Mouse (Mus musculus) intestine, embryonic 15.5 days (tissue): Measurements from ENCODE around the gene Senp8. TPM values are rescaled to one million over a fixed set of nuclear protein-coding genes. Genes with fewer than 3 reads are reported as not detected.

Experiments
- ATAC-seq: fragments of 200-750 bp; cut with Nextera tagmentation; 2 replicates; pipeline ENCODE4 v1.8.0; 2017; ENCODE audit warnings: moderate TSS enrichment, moderate library complexity
- H3K27ac ChIP-seq: fragments of 300-500 bp; sonication (generic); 2 replicates; pipeline ENCODE4 v1.5.1; 2015; ENCODE audit warnings: mild to moderate bottlenecking, inconsistent platforms
- H3K27me3 ChIP-seq: fragments of 300-500 bp; sonication (generic); replicated peaks from 2 replicates; pipeline ENCODE4 v1.6.1; 2015; ENCODE audit warnings: inconsistent platforms
- H3K36me3 ChIP-seq: fragments of 300-500 bp; sonication (generic); 2 replicates; pipeline ENCODE4 v1.6.1; 2015; ENCODE audit warnings: inconsistent platforms
- H3K4me1 ChIP-seq: fragments of 300-500 bp; sonication (generic); replicated peaks from 2 replicates; pipeline ENCODE4 v1.6.1; 2015; ENCODE audit warnings: inconsistent platforms
- H3K4me2 ChIP-seq: fragments of 300-500 bp; sonication (generic); replicated peaks from 2 replicates; pipeline ENCODE4 v1.6.1; 2015; ENCODE audit warnings: mild to moderate bottlenecking, inconsistent platforms
- H3K4me3 ChIP-seq: fragments of 300-500 bp; sonication (generic); replicated peaks from 2 replicates; pipeline ENCODE4 v1.5.1; 2015; ENCODE audit warnings: inconsistent platforms
- H3K9ac ChIP-seq: fragments of 300-500 bp; sonication (generic); 2 replicates; pipeline ENCODE4 v1.6.1; 2015; ENCODE audit warnings: inconsistent platforms
- H3K9me3 ChIP-seq: fragments of 300-500 bp; sonication (generic); 2 replicates; pipeline ENCODE4 v1.6.1; 2016; ENCODE audit warnings: inconsistent platforms
- WGBS: fragments of 180-500 bp; shearing (Covaris S2); methylation state at CpG from one replicate; pipeline ENCODE4 v1.1.7; 2015; 5-methylcytosine and 5-hydroxymethylcytosine counted together
- polyA plus RNA-seq: library from polyadenylated mRNA; unstranded; fragments of >200 nt; fragmentation: Nextera tagmentation; extraction: Ambion mirVana; gene quantifications from 2 replicates; pipeline ENCODE4 v1.2.1, GENCODE M21; 2015

Senp8 gene
- polyA plus RNA-seq, 1 experiment from 2014 or later: 12.0 TPM

DNA sequence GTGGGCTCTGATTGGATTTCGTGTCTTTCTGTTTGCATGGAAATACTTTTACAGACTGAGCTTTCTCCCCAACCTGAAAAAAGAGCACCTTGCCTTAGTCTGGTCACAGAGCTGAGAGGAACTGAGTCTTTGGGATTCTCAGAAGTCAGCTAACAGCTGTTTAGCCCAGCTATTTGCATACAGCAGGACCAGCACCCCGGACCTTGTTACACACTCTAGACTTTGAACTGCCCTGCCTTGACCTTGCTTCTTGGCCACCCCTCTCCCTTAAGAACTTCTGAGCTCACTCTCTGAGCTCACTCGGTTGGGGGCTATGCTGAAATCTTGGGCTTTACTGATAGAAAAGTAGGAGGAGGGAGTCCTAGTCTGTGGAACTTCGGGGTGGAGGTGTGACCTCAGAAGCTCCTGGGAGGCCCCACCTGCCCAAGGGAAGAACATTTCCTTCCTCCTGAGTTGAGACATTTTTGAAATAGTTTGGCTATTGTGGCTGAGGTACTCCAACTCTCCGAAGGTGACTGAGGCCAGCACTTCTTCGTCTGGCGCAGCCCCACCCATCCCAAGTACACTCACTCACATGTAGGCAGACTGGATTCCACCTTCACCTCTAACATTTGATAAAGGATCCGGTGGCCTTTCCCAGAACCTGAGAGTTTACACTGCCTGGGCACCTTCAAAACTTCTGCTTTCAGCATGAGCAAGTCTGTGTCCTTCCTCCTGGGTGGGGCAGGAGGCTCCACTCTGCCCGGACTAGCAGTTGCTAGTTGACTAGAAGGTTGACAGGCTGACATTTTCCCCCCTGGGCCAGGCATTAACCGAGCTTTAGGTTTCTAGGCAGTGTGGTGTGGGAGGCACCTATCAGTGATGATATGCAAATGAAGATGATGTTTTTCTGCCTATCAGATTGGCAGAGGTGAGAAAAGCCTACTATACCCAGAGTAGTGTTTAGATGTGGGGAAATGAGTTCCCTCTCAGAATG is 43.4 kb downstream of the Senp8 start:
- 0 out of 2 replicates have a peak, but pooled peaks have one; percentile 39 for ATAC-seq
- Histone ChIP-seq H3K4me2 (no peak overlapping the region), H3K4me3 (no peak overlapping the region), H3K4me1 (0 out of 2 replicates have a peak, but pooled peaks cover 7% of the 10 kb centered on the region), H3K27me3 (no peaks in the 10 kb centered on the region), H3K9me3 (no peaks in the 10 kb centered on the region), H3K27ac (no peak overlapping the region), H3K9ac (no peak overlapping the region), H3K36me3 (no peaks in the 10 kb centered on the region)
- WGBS: 48% methylated on average over 10 of the region's 10 CpGs

DNA sequence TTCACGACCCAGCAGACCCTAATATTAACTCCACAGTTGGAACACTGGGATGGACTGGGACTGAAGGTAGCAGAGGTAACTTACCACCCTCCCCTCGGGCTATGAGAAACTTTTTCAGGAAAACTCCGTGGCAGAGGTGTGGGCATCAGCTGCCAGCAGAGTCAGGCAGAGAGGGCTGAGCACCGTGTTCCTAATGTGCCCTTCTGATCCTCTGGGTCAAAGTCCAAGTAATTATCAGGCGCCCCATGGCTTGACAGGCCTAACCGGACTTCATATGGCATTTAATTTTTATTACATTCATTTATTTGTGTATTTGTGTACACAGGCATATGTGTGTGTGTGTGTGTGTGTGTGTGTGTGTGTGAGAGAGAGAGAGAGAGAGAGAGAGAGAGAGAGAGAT is 47.4 kb downstream of the Senp8 start:
- Histone ChIP-seq H3K4me1 (0 out of 2 replicates have a peak, but pooled peaks cover 7% of the 10 kb centered on the region), H3K9ac (no peak overlapping the region), H3K27me3 (no peaks in the 10 kb centered on the region), H3K9me3 (no peaks in the 10 kb centered on the region), H3K27ac (no peak overlapping the region), H3K4me3 (no peak overlapping the region), H3K36me3 (no peaks in the 10 kb centered on the region), H3K4me2 (no peak overlapping the region)
- ATAC-seq: peak; percentile 67; the same call in 1 of the 2 replicates
- 54% methylated on average over 6 of the region's 6 CpGs for WGBS

DNA sequence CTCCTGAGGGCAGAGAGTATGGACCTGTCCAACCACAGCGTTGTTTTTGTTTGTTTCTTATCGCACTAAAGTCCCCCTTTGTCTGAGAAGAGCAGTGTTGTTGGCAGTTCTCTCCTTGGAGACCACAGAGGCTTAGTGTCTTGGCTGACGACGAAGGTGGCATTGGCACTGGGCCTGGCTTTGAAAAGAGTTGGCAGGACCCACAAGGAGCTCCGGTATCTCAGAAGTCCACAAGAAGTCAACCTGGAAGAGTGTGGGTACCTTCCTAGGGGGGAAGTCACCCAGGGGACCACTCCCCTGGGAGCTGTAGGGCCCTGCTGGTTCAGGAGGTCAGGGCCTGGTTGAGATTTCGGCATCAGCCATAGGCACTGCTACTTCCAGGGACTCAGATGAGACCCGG is 49.4 kb downstream of the Senp8 start:
- Histone ChIP-seq H3K9ac (no peak overlapping the region), H3K4me2 (no peak overlapping the region), H3K9me3 (no peaks in the 10 kb centered on the region), H3K4me3 (no peak overlapping the region), H3K27ac (no peak overlapping the region), H3K27me3 (no peaks in the 10 kb centered on the region), H3K4me1 (0 out of 2 replicates have a peak, but pooled peaks cover 1% of the 10 kb centered on the region), H3K36me3 (no peaks in the 10 kb centered on the region)
- no peak for ATAC-seq
- 89% methylated on average over 7 of the region's 7 CpGs for WGBS

DNA sequence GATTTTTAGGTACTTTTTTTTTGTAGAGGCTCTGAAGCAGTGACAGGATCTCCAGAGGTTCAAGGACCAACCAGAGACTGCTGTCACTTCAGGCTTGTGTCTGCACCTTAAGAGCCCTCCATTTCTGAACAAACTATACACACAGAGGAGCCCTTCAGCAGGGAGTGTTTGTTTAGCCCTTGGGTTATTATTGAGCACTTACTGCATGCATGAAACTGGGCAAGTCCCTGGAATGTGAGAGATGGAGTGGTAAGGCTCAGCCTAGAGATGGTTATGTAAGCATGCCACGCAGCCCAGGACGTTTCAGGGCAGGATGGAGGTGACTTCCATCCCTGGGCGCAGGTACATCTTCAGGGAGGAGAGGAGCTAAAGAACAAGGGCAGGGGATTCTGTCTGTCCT is 54.1 kb downstream of the Senp8 start:
- no peak overlapping the region for H3K27ac ChIP-seq
- no peak overlapping the region for H3K4me2 ChIP-seq
- H3K4me1 ChIP-seq: peaks cover 26% of the 10 kb centered on the region
- H3K27me3 ChIP-seq: no peaks in the 10 kb centered on the region
- H3K4me3 ChIP-seq: no peak overlapping the region
- no peak for ATAC-seq
- WGBS: 74% methylated on average over 3 of the region's 3 CpGs
- no peaks in the 10 kb centered on the region for H3K9me3 ChIP-seq
- H3K36me3 ChIP-seq: no peaks in the 10 kb centered on the region
- H3K9ac ChIP-seq: no peak overlapping the region

DNA sequence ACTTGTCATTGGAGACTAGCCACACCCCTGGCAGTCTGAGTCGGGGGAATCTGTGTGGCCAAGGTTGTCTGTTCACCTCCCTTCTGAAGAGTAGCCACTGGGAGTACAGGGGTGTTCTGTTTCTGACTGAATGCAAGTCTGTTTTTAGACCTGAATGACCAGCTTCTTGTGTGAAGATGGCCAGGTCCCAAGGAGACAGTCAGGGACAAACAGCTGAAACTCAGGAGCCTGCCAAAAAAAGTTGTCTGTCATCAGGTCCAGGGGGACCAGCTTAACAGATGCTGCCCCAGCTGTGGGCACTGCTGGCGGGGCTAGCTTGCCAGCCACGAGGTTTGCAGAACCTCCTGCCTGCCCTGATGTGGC is 55.1 kb downstream of the Senp8 start:
- Histone ChIP-seq H3K9me3 (no peaks in the 10 kb centered on the region), H3K4me2 (no peak overlapping the region), H3K27me3 (no peaks in the 10 kb centered on the region), H3K4me1 (peaks cover 28% of the 10 kb centered on the region), H3K9ac (0 out of 2 replicates have a peak overlapping the region, but pooled peaks have one; percentile 18), H3K4me3 (no peak overlapping the region), H3K36me3 (no peaks in the 10 kb centered on the region), H3K27ac (no peak overlapping the region)
- WGBS: 32% methylated on average over 3 of the region's 3 CpGs
- ATAC-seq: no peak

DNA sequence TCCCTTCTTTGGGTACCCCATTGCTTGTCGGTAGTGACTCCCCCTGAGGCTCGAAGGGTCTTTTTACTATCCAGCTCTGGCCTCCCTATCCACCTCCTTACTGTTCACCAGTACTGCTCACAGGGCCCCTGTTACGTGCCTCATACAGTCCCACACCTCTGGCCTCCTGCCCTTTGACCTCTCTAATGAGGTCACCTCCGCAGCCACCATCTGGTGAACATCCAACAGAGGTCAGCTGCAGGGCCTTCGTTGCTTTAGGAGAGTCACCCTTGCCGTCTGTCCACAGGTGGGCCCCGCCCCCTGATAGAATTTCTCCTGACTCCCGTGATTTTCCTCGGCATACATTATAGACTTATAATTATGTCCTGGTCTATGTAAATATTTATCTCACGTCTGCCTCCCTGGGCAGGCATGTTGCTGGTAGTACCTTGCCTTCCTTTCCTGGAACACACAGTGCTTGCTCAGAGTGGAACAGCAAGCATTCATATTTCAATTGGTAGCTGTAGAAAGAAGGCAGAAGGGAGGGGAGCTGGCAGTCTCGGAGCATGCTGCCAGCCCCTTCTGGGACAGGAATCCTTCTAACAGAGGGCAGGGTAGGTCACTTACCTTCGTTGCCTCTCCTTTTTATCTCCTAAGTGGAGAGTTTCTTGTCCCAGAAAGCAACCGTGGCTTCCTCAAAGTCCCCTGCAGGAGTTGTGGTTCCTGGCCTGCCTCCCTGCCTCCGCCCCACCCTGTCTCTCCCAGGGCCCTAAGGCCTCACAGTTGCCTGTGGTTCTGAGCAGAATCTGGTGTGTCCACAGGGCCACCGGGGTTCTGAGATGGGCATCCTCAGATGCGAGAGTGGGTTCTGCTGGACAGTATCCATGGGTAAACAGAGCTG is 55.7 kb downstream of the Senp8 start:
- peak; percentile 21 for ATAC-seq
- Histone ChIP-seq H3K4me2 (0 out of 2 replicates have a peak overlapping the region, but pooled peaks have one; percentile 9), H3K27ac (0 out of 2 replicates have a peak overlapping the region, but pooled peaks have one; percentile 22), H3K9ac (0 out of 2 replicates have a peak overlapping the region, but pooled peaks have one; percentile 18), H3K9me3 (no peaks in the 10 kb centered on the region), H3K4me3 (no peak overlapping the region), H3K4me1 (peaks cover 28% of the 10 kb centered on the region), H3K27me3 (no peaks in the 10 kb centered on the region), H3K36me3 (no peaks in the 10 kb centered on the region)
- WGBS: 31% methylated on average over 16 of the region's 16 CpGs

DNA sequence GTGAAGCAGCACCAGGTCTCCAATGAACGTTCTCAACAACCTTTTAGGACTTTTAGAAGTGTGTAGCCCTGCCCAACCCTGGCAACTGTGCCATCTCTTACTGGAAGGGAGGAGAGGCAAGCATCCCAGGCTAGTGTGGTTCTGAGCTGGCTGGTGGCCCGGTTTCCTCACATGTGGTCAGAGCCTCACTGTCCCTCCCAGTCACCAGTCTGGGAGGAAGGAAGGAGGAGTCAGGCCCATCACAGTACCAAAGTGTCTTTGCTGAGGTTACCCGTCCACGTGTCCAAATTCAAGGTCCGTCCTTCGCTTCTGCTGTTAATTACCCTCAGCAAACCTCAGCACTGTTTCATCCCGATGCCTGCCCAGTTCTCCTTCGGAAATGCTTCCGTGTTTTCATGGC is 58.4 kb downstream of the Senp8 start:
- Histone ChIP-seq H3K9me3 (no peaks in the 10 kb centered on the region), H3K4me1 (peaks cover 28% of the 10 kb centered on the region), H3K9ac (no peak overlapping the region), H3K36me3 (no peaks in the 10 kb centered on the region), H3K27ac (peak overlapping the region; percentile 64), H3K4me3 (peak overlapping the region; percentile 32), H3K4me2 (peak overlapping the region; percentile 75), H3K27me3 (no peaks in the 10 kb centered on the region)
- WGBS: 42% methylated on average over 9 of the region's 9 CpGs
- peak; percentile 50 for ATAC-seq

DNA sequence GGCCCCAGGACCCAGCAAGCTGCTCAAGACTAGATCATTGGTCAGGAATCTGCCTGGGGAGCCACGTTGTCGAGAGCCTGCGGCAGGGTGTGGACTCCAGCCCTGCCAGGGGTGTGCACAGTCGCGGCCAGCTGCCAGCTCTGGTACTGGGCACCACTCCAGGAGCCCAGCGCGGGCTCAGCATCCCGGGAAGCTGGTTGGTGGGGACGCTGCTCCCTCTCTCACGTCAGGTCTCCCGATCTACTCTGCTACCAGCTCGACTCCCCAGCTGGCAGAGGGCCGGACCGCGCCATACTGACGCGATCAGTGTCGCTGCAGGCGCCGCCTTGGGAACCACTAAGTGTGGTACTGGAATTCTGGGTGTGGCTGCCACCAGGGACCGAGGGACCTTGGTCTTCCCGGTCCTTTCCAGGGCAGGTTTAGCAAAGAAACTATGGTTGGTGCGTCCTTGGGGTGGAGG is 58.8 kb downstream of the Senp8 start:
- H3K9ac ChIP-seq: peak overlapping the region; percentile 36; the same call in 1 of the 2 replicates
- H3K4me2 ChIP-seq: peak overlapping the region; percentile 75

DNA sequence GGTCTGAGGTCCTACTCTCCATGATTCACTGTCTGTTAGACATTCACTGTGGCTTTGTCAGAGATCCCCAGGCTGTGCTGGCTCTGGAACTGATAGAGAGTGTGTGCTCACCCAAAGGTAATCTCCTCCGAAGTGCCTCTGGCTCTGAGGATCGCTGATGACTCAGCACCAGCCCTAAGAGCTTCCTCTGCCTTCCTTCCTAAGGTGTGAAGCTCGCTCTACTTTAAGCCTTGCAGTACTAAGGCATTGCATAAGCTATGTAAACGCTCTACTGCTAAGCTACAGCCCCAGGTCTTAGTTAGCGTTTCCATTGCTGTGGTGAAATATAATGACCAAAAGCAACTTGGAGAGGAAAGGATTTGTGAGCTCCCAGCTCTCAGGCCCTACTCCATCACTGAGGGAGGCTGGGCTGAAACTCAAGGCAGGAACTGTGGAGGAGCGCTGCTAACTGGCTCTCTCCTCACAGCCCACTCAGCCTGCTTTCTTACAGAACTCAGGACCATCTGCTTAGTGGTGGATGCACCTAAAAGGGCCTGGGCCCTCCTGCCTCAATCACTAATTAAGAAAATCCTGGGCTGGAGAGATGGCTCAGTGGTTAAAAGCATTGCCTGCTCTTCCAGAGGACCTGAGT is 63.0 kb downstream of the Senp8 start:
- peak; percentile 64 for ATAC-seq
- Histone ChIP-seq H3K27me3 (no peaks in the 10 kb centered on the region), H3K4me1 (peaks cover 13% of the 10 kb centered on the region), H3K9ac (no peak overlapping the region), H3K36me3 (no peaks in the 10 kb centered on the region), H3K27ac (no peak overlapping the region), H3K9me3 (no peaks in the 10 kb centered on the region), H3K4me3 (no peak overlapping the region), H3K4me2 (no peak overlapping the region)
- WGBS: 40% methylated on average over 6 of the region's 6 CpGs

More for the DNA sequence above, 58.8 kb downstream of the Senp8 start:
- Histone ChIP-seq H3K9me3 (no peaks in the 10 kb centered on the region), H3K4me3 (peak overlapping the region; percentile 32), H3K4me1 (peaks cover 28% of the 10 kb centered on the region), H3K27me3 (no peaks in the 10 kb centered on the region), H3K27ac (peak overlapping the region; percentile 64), H3K36me3 (no peaks in the 10 kb centered on the region)
- peak; percentile 87 for ATAC-seq
- 6% methylated on average over 23 of the region's 23 CpGs for WGBS
